Mouse (Mus musculus) embryonic facial prominence, embryonic 13.5 days (tissue): ENCODE data around the gene Kansl2. TPM values are rescaled to one million over a fixed set of nuclear protein-coding genes. Genes with fewer than 3 reads are reported as not detected.
A peak's percentile ranks its signal among the peaks of the same experiment; 100 is the strongest.
"Not testable (repeated sequence)": the region's sequence is repeated elsewhere in the genome, so short reads cannot be mapped to it uniquely, and the experiment has no call there.

Experiments
- ATAC-seq: fragments of 200-750 bp; cut with Nextera tagmentation; 2 replicates; pipeline ENCODE4 v1.8.0; 2017; ENCODE audit warnings: low read depth; ENCODE audit not compliant: insufficient number of reproducible peaks, insufficient read depth, low FRiP score, low TSS enrichment
- H3K27ac ChIP-seq: fragments of 300-500 bp; sonication (generic); 2 replicates; pipeline ENCODE4 v1.5.1; 2015; ENCODE audit warnings: moderate library complexity, mild to moderate bottlenecking, inconsistent platforms
- H3K27me3 ChIP-seq: fragments of 300-500 bp; sonication (generic); 2 replicates; pipeline ENCODE4 v1.6.1; 2015; ENCODE audit warnings: mild to moderate bottlenecking, inconsistent platforms
- H3K36me3 ChIP-seq: fragments of 300-500 bp; sonication (generic); 2 replicates; pipeline ENCODE4 v1.6.1; 2015; ENCODE audit warnings: mild to moderate bottlenecking, inconsistent platforms
- H3K4me1 ChIP-seq: fragments of 300-500 bp; sonication (generic); 2 replicates; pipeline ENCODE4 v1.6.1; 2015; ENCODE audit warnings: inconsistent platforms
- H3K4me2 ChIP-seq: fragments of 300-500 bp; sonication (generic); 2 replicates; pipeline ENCODE4 v1.6.1; 2015; ENCODE audit warnings: moderate library complexity, mild to moderate bottlenecking, inconsistent platforms
- H3K4me3 ChIP-seq: fragments of 300-500 bp; sonication (generic); 2 replicates; pipeline ENCODE4 v1.5.1; 2015; ENCODE audit warnings: mild to moderate bottlenecking, inconsistent platforms
- H3K9ac ChIP-seq: fragments of 300-500 bp; sonication (generic); 2 replicates; pipeline ENCODE4 v1.6.1; 2015; ENCODE audit warnings: mild to moderate bottlenecking, inconsistent platforms
- H3K9me3 ChIP-seq: fragments of 300-500 bp; sonication (generic); 2 replicates; pipeline ENCODE4 v1.6.1; 2016; ENCODE audit warnings: inconsistent platforms
- WGBS: fragments of 180-500 bp; shearing (Covaris S2); methylation state at CpG from one replicate; pipeline ENCODE4 v1.1.7; 2015; ENCODE audit warnings: mixed read lengths; 5-methylcytosine and 5-hydroxymethylcytosine counted together
- polyA plus RNA-seq: library from polyadenylated mRNA; unstranded; fragments of >200 nt; fragmentation: Nextera tagmentation; extraction: Ambion mirVana; gene quantifications from 2 replicates; pipeline ENCODE4 v1.2.1, GENCODE M21; 2015

Gene Kansl2
- polyA plus RNA-seq, 1 experiment from 2014 or later, result 142 TPM

DNA sequence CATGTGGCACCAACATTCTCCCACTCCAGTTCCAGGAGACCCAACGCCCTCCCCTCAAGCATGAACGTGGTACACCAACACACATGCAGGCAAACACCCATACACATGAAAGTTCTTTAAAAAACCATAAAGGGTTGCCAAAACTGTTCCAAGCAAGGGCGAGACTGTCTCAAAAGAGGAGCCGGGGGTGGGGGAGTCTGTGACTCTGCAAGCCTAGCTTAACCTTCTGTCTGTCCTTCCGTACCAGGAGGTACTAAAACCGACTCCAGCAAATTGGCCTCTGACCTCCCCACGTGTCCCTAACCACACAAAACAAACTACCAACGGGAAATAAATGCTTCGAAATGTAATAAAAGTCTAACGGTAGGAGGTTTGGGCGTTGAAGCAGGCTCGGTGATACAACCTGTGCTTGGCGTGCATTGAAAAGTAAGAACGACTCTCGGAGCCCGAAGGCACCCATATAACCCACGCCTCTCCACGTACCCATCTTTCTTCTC lies 981 bp downstream of the Kansl2 start:
- H3K27me3 ChIP-seq, result no peaks in the 10 kb centered on the region
- H3K27ac ChIP-seq, result 0 out of 2 replicates have a peak overlapping the region, but pooled peaks have one; percentile 22
- peaks cover 9% of the 10 kb centered on the region for H3K4me1 ChIP-seq
- no peak for ATAC-seq
- peak overlapping the region; percentile 90 for H3K4me2 ChIP-seq
- H3K4me3 ChIP-seq, result peak overlapping the region; percentile 86
- no peaks in the 10 kb centered on the region for H3K9me3 ChIP-seq
- WGBS, result under 1% methylated on average over 18 of the region's 18 CpGs
- peaks cover 42% of the 10 kb centered on the region for H3K36me3 ChIP-seq
- peak overlapping the region; percentile 77 for H3K9ac ChIP-seq

GRCm38 (mm10) chr15:98532281-98532680 lies 1.8 kb downstream of the Kansl2 start:
- H3K9ac ChIP-seq, result peak overlapping the region; percentile 77
- H3K9me3 ChIP-seq, result no peaks in the 10 kb centered on the region
- no peaks in the 10 kb centered on the region for H3K27me3 ChIP-seq
- no peak overlapping the region for H3K27ac ChIP-seq
- ATAC-seq, result no peak
- H3K36me3 ChIP-seq, result peaks cover 49% of the 10 kb centered on the region
- 29% methylated on average over 5 of the region's 5 CpGs for WGBS
- peak overlapping the region; percentile 90 for H3K4me2 ChIP-seq
- peak overlapping the region; percentile 86 for H3K4me3 ChIP-seq
- H3K4me1 ChIP-seq, result peaks cover 9% of the 10 kb centered on the region

DNA sequence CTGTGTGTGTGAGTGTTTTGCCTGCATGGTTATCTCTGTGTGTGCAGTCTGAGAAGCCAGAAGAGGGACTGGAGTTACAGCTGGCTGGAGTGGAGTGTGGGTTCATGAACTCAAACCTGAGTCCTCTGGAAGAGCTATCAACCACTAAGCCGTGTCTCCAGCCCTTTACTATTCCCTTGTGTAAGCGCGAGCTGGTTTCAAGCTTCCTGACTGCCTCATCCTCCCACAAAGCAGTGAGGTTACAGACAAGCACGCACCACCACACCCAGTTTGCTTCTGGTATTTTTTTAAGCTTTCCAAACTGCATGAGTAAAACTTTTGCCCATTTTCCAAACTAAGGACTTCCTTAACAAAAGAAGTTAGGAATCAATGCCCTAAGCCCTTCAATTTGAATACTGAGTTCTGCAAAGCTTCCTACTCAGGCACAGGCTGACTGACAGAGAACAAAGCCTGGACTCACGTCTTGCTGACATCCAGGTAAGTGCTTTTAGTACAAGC lies 5.9 kb downstream of the Kansl2 start:
- H3K4me1 ChIP-seq, result peaks cover 9% of the 10 kb centered on the region
- H3K4me2 ChIP-seq, result no peak overlapping the region
- no peak overlapping the region for H3K27ac ChIP-seq
- H3K4me3 ChIP-seq, result no peak overlapping the region
- H3K9me3 ChIP-seq, result no peaks in the 10 kb centered on the region
- no peak overlapping the region for H3K9ac ChIP-seq
- no peak for ATAC-seq
- 88% methylated on average over 5 of the region's 5 CpGs for WGBS
- peaks cover 86% of the 10 kb centered on the region for H3K36me3 ChIP-seq
- no peaks in the 10 kb centered on the region for H3K27me3 ChIP-seq

DNA sequence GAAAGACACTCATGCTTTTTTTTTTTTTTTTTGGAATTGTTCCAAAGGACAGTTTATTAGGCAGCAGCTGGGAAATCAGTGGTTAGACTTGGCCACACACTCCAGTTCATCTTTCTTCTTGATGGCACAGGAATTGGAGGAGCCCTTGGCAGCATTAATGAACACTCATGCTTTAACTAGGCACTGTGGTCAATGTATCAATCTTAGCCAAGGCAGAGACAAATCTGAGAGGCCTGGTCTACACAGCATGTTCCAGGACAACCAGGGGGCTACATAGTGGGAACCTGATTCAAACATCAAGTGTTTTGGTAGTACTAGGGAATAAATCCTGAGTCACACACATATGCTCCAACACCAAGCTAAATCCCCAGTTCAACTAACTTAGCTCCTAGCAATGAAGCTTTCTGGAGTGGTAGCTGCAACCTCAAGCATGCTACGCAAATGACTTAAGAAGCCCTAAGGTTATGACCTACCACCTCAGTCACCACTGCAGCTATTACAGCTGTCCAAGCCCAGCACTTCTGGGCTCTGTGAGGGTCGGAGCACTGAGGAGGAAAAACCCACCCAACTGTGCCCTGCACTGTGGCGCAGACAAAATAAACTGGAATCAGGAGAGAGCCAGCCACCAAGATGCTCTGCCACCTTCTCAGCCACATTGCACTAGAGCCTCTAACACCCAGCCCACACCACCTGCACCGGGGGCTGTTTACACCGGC lies 6.8 kb downstream of the Kansl2 start:
- Histone ChIP-seq H3K27me3 (no peaks in the 10 kb centered on the region), H3K36me3 (peaks cover 93% of the 10 kb centered on the region)
- WGBS, result 95% methylated on average over 5 of the region's 5 CpGs

DNA sequence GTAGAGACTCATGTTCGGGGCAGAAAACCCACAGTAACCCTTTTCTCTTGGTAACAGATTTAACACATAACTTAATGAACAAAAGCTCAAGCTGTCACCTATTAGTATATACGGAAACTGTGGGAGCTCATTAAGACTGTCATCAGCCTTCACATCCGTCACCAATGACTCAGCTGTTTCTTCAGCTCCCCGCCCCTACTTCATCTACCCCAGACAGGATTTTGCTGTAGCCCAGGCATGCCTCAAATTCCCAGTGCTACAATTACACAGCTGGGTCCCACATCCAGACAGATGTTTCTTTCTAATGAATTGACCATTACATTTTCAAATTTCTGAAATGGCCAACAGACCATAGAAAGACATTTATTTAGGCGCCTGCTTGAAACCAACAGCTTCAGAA lies 8.0 kb downstream of the Kansl2 start:
- Histone ChIP-seq H3K27ac (no peak overlapping the region), H3K9ac (no peak overlapping the region), H3K9me3 (no peaks in the 10 kb centered on the region), H3K4me3 (no peak overlapping the region), H3K4me1 (no peaks in the 10 kb centered on the region), H3K27me3 (no peaks in the 10 kb centered on the region), H3K36me3 (peaks cover 95% of the 10 kb centered on the region), H3K4me2 (no peak overlapping the region)
- no peak for ATAC-seq
- WGBS, result 75% methylated on average over 5 of the region's 5 CpGs

More for the DNA sequence above, 6.8 kb downstream of the Kansl2 start:
- H3K4me2 ChIP-seq, result no peak overlapping the region
- ATAC-seq, result no peak
- H3K4me1 ChIP-seq, result peaks cover 1% of the 10 kb centered on the region
- H3K9ac ChIP-seq, result no peak overlapping the region
- no peak overlapping the region for H3K27ac ChIP-seq
- H3K9me3 ChIP-seq, result no peaks in the 10 kb centered on the region
- H3K4me3 ChIP-seq, result no peak overlapping the region

GRCm38 (mm10) chr15:98521245-98521644 lies 12.8 kb downstream of the Kansl2 start:
- ATAC-seq, result no peak
- 89% methylated on average over 3 of the region's 3 CpGs for WGBS

DNA sequence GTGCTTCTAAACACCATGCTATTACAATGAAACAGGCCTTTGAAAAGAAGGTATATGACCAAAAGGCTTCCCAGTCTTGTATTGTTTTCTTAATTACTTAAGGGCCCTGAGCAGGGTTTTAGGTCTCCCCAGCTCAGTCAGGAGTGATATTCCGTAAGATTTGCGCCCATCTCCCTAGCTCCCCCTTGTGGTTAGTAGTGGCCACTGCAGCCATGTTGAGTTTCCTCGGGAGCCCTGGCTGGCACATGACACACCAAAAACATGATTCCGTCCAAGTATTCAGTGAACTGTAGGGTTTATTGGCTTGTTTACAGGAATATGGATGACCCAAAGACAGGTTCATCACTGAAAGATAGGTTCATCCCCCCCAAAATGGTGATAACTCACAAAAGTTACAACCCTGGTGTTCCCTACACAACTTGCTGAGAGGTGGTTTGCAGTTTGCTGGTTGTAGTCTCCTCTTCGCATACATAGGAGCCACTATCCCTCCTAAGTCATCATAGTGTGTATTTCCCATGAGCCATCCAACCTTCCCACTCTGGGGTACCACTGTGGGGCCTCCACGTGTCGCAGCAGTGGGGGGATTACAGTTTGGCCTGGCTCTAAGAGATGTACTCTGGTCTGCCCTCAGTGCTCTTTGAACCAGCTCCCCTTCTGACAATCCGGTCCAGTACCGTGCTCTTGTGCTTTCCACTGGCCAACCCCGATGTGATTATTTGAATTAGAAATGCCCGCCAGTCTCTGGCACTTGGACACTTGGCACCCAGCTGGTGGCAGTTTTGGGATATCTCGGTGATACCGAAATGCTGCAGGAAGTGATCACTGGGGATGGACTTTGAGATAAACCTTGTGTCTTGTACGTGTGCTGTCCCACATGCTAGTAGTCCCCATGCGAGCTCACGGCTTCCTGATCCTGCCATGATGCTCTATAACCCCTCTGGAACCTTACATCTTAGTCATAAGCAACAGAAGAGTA lies 16.4 kb downstream of the Kansl2 start:
- peaks cover 43% of the 10 kb centered on the region for H3K36me3 ChIP-seq

More at GRCm38 (mm10) chr15:98521245-98521644, 12.8 kb downstream of the Kansl2 start:
- no peak overlapping the region for H3K9ac ChIP-seq
- no peaks in the 10 kb centered on the region for H3K9me3 ChIP-seq
- H3K4me2 ChIP-seq, result no peak overlapping the region
- no peak overlapping the region for H3K4me3 ChIP-seq
- peaks cover 77% of the 10 kb centered on the region for H3K36me3 ChIP-seq
- no peaks in the 10 kb centered on the region for H3K4me1 ChIP-seq
- H3K27me3 ChIP-seq, result no peaks in the 10 kb centered on the region
- no peak overlapping the region for H3K27ac ChIP-seq

GRCm38 (mm10) chr15:98514845-98515244 lies 19.2 kb downstream of the Kansl2 start:
- H3K36me3 ChIP-seq, result peaks cover 17% of the 10 kb centered on the region
- H3K9me3 ChIP-seq, H3K27ac ChIP-seq, H3K4me3 ChIP-seq, H3K27me3 ChIP-seq, H3K4me1 ChIP-seq, H3K4me2 ChIP-seq, ATAC-seq, H3K9ac ChIP-seq: not testable (repeated sequence)
- WGBS, result 79% methylated on average over 2 of the region's 2 CpGs

More for the DNA sequence above, 16.4 kb downstream of the Kansl2 start:
- Histone ChIP-seq H3K9me3 (no peaks in the 10 kb centered on the region), H3K4me2 (no peak overlapping the region), H3K4me1 (no peaks in the 10 kb centered on the region), H3K4me3 (no peak overlapping the region), H3K9ac (no peak overlapping the region), H3K27me3 (no peaks in the 10 kb centered on the region), H3K27ac (no peak overlapping the region)
- WGBS, result 71% methylated on average over 16 of the region's 16 CpGs
- ATAC-seq, result no peak

DNA sequence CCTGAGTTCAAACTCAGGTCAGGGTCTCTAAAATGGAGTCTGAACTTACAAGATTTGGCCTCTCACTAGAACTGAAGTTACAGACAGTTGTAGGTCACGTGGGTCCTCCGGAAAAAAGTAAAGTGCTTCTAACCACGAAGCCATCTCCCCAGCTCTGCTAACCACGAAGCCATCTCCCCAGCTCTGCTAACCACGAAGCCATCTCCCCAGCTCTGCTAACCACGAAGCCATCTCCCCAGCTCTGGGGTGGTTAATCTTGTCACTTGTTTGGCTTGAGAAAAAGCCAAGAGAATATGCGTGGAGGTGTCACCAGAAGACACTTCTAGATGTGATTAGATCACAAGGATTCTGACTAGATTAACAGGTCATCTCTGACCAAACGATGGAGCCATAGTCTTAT lies 19.9 kb downstream of the Kansl2 start:
- Histone ChIP-seq H3K36me3 (peaks cover 11% of the 10 kb centered on the region), H3K9ac (no peak overlapping the region), H3K27ac (no peak overlapping the region), H3K4me2 (no peak overlapping the region), H3K9me3 (no peaks in the 10 kb centered on the region), H3K4me1 (peaks cover 4% of the 10 kb centered on the region), H3K4me3 (no peak overlapping the region), H3K27me3 (no peaks in the 10 kb centered on the region)
- 69% methylated on average over 8 of the region's 8 CpGs for WGBS
- no peak for ATAC-seq

DNA sequence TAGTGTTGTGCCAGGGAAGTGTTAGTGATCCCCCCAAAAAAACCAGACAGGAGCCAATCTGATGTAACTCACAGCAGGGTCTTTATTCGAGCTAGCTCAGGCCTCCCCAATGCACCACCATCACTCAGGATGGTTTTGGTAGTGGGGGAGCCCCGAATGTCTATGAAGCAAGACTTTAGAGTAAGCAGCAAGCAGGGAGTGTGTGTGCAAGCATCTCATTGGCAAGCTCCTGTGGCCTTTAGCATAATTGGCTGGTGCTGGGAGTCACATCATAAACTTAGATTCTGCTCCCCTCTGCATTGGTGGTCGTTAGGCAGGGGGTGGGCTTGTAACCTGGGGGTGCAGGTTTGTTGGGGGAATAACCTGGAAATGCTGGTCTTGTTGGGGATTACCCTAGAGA lies 20.4 kb downstream of the Kansl2 start:
- not testable (repeated sequence) for H3K9me3 ChIP-seq, H3K4me2 ChIP-seq, ATAC-seq, H3K27ac ChIP-seq, H3K4me1 ChIP-seq, H3K9ac ChIP-seq, H3K27me3 ChIP-seq, H3K4me3 ChIP-seq
- H3K36me3 ChIP-seq, result peaks cover 11% of the 10 kb centered on the region
- 65% methylated on average over 3 of the region's 3 CpGs for WGBS

GRCm38 (mm10) chr15:98512799-98513321 lies 21.2 kb downstream of the Kansl2 start:
- Histone ChIP-seq H3K27me3 (no peaks in the 10 kb centered on the region), H3K4me3 (no peak overlapping the region), H3K9me3 (no peaks in the 10 kb centered on the region), H3K4me1 (peaks cover 4% of the 10 kb centered on the region), H3K9ac (no peak overlapping the region), H3K27ac (no peak overlapping the region), H3K4me2 (no peak overlapping the region), H3K36me3 (peaks cover 4% of the 10 kb centered on the region)
- WGBS, result 51% methylated on average over 17 of the region's 17 CpGs
- ATAC-seq, result no peak
